Mouse (Mus musculus): Measurements from ENCODE around the gene Rasal2.

DNA sequence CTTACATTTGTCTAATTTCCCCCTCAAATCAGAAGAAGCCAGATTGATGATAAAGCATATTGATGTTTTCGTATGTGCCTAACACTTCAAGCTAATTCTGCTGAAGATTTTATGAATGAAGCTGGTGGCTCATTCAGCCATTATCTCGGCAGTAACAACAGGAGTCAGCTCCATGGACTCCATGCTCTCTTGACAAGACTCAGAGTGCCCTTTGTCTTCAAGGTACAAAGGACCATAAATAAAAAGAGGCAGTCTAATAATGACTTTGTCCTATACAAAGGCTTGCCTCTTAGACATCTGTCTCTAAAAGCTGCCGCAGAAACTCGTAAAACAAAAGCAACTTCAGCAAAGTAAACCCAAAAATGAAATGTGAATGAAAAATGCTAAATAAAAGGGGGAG lies 24.4 kb downstream of the Rasal2 start:
- TF ChIP-seq CTCF (conservative IDR thresholded peaks at IDR 0.05; ENCODE audit: low read length) (no peak), NANOG (IDR thresholded peaks at IDR 0.05; ENCODE audit: borderline replicate concordance, low read length) (no peak)

Measured in E14TG2a.4 (cell line).